Mouse (Mus musculus): ENCODE results near the gene Galnt10.

- no peak for TF ChIP-seq TCF3 (IDR thresholded peaks at IDR 0.05; ENCODE audit: insufficient read length, low read depth)
- no peak for TF ChIP-seq POLR2AphosphoS2 (IDR thresholded peaks at IDR 0.05; ENCODE audit: insufficient read length, low read depth)
- no peak for TF ChIP-seq E2F4 (IDR thresholded peaks at IDR 0.05; ENCODE audit: insufficient read depth)
- TF ChIP-seq POLR2A (IDR thresholded peaks at IDR 0.05; ENCODE audit: insufficient read length, low read depth), result no peak
- no peak for TF ChIP-seq MAX (IDR thresholded peaks at IDR 0.05; ENCODE audit: low read depth)
These were observed 128.2 kb downstream of the Galnt10 start for GRCm38 (mm10) chr11:57773479-57773878.

All from myocyte (in vitro differentiated cells).